Mouse (Mus musculus) mouse embryonic stem cell (cell line): ENCODE results near the gene A930004D18Rik.

Source experiments
- in situ Hi-C, 2 experiments: fragments of 300-500 bp; cut with MboI; formaldehyde crosslinking; loops; 1 replicate in 1 of 2; 3 replicates in 1 of 2; pipeline ENCODE4 v1.14.3; 2019 to 2020; ENCODE audit warnings: low sequenced_read_pairs in 2 of 2, low pct_unique_long_range_greater_than_20kb in 1 of 2, mixed read lengths in 1 of 2; ENCODE audit not compliant: unreplicated experiment in 1 of 2

A930004D18Rik gene

GRCm38 (mm10) chr2:18037491-18037890 is at the start of gene A930004D18Rik:
TSS of gene A930004D18Rik (minus strand) at chr2:18037737.
- in situ Hi-C loops: loop anchor here in 1 of 2 experiments (10.0 kb wide), 1 partner anchor 657 kb away; the partner anchor contains the start of gene Spag6

GRCm38 (mm10) chr2:18080182-18080860 is 42.8 kb upstream of the A930004D18Rik start:
- in situ Hi-C loops: no loop called here

GRCm38 (mm10) chr2:18071947-18072346 is 34.4 kb upstream of the A930004D18Rik start:
- in situ Hi-C loops: no loop called here

GRCm38 (mm10) chr2:18068071-18068796 is 30.7 kb upstream of the A930004D18Rik start:
- in situ Hi-C loops: no loop called here

- in situ Hi-C loops: no loop called here
Observed at GRCm38 (mm10) chr2:18066436-18066835, 28.9 kb upstream of the A930004D18Rik start.

GRCm38 (mm10) chr2:18065708-18066030 is 28.1 kb upstream of the A930004D18Rik start:
- in situ Hi-C loops: no loop called here

GRCm38 (mm10) chr2:18064941-18065707 is 27.6 kb upstream of the A930004D18Rik start:
- in situ Hi-C loops: no loop called here

GRCm38 (mm10) chr2:18064356-18064858 is 26.9 kb upstream of the A930004D18Rik start:
- in situ Hi-C loops: no loop called here

GRCm38 (mm10) chr2:18063763-18064251 is 26.3 kb upstream of the A930004D18Rik start:
- in situ Hi-C loops: no loop called here

- in situ Hi-C loops: no loop called here
Observed at GRCm38 (mm10) chr2:18060396-18060795, 22.9 kb upstream of the A930004D18Rik start.

- in situ Hi-C loops: no loop called here
Observed at GRCm38 (mm10) chr2:18059891-18060290, 22.4 kb upstream of the A930004D18Rik start.

- in situ Hi-C loops: no loop called here
Observed at GRCm38 (mm10) chr2:18059063-18059462, 21.5 kb upstream of the A930004D18Rik start.

GRCm38 (mm10) chr2:18058146-18058708 is 20.7 kb upstream of the A930004D18Rik start:
- in situ Hi-C loops: no loop called here

GRCm38 (mm10) chr2:18057336-18058145 is 20.0 kb upstream of the A930004D18Rik start:
- in situ Hi-C loops: no loop called here

GRCm38 (mm10) chr2:18056786-18057255 is 19.3 kb upstream of the A930004D18Rik start:
- in situ Hi-C loops: no loop called here

- in situ Hi-C loops: no loop called here
Observed at GRCm38 (mm10) chr2:18055929-18056785, 18.6 kb upstream of the A930004D18Rik start.
